Mouse (Mus musculus) layer of hippocampus, postnatal 36 days (tissue): ENCODE data around the gene Tmc8. TPM values are rescaled to one million over a fixed set of nuclear protein-coding genes. Genes with fewer than 3 reads are reported as not detected.
"Not testable (repeated sequence)": the region's sequence is repeated elsewhere in the genome, so short reads cannot be mapped to it uniquely, and the experiment has no call there.

Experiments
- DNase-seq, 2 experiments: peaks; one replicate each; pipeline ENCODE4 v3.0.0; 2022
- total RNA-seq, 2 experiments: library from RNA; stranded (reverse); gene quantifications; 2 replicates each; pipeline ENCODE4 v1.2.3; 2021

Gene Tmc8
- total RNA-seq, 2 experiments from 2014 or later, result 0.47 to 0.83 TPM

- peak in 1 of 2 experiments; percentile 27 for DNase-seq
These were observed 43.6 kb downstream of the Tmc8 start, which contains the start of the genes Afmid and Tk1 for GRCm38 (mm10) chr11:117825333-117826101. Gene Afmid (plus strand): TSS chr11:117825924. Gene Tk1 (minus strand): TSS chr11:117826092.

DNA sequence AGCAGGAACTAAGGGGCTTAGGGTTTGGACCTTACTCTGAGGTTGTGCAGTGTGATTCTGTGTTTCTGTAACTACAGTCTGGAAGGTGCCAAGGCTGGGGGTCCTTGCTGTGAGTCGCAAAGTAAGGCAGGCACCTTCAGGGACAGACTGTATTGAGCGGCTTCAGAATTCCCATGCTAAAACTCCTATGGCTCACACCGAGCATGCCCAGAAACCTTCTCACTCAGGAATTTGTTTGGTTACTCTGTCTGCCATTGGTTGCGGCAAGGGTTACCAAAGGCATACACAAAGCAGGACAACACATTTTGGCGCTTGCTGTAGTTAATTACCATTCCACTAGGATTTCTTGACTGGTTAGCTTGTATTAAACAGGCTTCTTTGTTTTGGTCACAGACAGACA lies 44.3 kb downstream of the Tmc8 start:
- no peak for DNase-seq

DNA sequence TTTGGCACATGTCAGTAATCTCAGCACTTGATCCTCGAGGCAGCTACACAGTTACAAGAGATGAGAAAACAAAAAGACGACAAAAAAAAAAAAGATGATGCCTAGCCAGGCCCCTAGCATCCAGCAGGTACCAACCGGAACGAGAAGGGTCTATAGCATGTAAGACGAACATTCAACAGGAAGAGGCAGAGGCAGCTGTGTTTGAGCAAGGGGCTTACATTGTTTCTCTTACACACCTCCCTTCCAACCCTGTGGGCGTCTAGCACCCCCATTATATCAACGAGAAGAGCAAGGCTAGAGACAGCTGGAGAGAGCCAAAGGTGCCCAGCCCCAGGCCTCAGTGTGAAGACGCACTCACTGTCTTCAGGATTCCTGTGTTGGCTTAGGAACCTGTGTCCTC lies 45.0 kb downstream of the Tmc8 start:
- no peak for DNase-seq

GRCm38 (mm10) chr11:117827386-117827785 lies 45.5 kb downstream of the Tmc8 start:
- no peak for DNase-seq

GRCm38 (mm10) chr11:117828149-117828887 lies 46.4 kb downstream of the Tmc8 start:
- DNase-seq, result no peak

DNA sequence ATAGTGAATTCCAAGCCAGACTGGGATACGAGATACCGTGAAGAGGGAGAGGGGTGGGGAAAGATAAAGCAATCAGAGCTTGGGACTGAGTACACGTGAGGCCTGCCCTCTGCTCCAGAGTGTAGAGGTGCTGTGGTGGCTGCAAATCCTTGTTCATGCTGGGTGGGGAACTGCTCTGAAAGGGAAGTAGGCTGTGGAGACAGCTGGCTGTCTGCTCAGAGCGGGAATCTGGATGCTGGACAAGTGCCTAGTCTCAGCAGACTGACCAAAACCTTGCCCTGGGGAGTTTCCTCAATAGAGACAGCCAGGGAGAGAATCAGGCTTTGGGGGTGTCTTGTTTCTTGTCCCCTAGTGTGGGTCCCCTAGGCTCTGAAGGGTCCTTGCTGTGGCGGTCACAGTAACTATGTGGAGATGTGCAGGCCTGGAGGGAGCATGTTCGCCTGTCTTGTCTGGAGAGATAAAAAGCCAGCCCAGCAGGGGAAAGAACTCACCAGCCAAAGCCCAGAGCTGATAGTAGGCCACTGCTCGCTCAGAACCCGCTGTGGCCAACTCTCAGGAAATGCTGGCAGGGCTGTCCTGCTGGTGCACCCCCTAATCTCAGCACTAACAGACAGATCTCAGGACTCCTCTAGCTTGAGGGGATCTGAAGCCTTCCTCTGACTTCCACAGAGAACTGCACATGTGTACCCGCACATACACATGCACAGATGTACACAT lies 47.2 kb downstream of the Tmc8 start:
- DNase-seq, result no peak

- DNase-seq, result no peak
These were observed 47.9 kb downstream of the Tmc8 start for GRCm38 (mm10) chr11:117829671-117830215.

- no peak for DNase-seq
These were observed 48.5 kb downstream of the Tmc8 start for GRCm38 (mm10) chr11:117830401-117830800.

GRCm38 (mm10) chr11:117832086-117832969 lies 50.5 kb downstream of the Tmc8 start:
- DNase-seq, result peak; percentile 51 to 62

GRCm38 (mm10) chr11:117833509-117833908 lies 51.6 kb downstream of the Tmc8 start:
- not testable (repeated sequence) for DNase-seq

- no peak for DNase-seq
These were observed 52.2 kb downstream of the Tmc8 start for GRCm38 (mm10) chr11:117834086-117834485.

GRCm38 (mm10) chr11:117836306-117836705 lies 54.4 kb downstream of the Tmc8 start:
- no peak for DNase-seq

DNA sequence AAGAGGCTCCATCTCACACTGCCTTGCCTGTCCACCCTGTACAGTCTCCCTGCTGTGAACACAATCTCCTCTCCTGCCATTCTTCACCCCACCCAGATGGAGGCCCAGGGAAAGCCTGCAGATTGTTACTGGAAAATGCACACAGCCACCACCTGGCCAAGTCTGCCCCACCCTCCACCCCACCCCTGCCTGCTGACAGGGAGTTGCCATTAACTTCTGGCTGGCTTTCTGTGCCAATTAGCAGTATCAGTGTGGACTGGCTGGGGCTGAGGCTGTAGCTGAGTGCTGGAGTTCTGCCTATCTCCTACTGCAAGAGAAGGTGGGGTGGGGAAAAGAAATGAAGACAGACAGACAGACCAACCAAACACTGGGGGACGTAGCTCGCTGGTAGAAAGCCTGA lies 56.7 kb downstream of the Tmc8 start:
- DNase-seq, result no peak

DNA sequence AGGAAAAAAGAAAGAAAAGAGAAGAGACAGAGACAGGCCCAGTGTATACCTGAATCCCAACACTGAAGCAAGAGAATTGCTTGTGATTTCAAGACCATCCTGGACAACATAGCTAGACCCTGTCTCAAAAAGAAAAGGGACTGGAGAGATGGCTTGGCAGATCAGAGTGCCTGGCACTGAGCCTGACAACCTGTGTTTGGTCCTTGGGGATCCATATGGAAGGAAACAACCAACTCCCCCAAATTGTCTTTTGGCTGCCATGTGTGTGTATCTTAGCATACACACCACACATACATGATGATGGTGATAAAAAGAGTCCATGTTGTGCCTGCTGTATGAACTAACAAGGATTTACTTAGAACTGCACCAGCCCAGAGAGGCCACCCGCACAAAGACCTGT lies 57.1 kb downstream of the Tmc8 start:
- no peak for DNase-seq

DNA sequence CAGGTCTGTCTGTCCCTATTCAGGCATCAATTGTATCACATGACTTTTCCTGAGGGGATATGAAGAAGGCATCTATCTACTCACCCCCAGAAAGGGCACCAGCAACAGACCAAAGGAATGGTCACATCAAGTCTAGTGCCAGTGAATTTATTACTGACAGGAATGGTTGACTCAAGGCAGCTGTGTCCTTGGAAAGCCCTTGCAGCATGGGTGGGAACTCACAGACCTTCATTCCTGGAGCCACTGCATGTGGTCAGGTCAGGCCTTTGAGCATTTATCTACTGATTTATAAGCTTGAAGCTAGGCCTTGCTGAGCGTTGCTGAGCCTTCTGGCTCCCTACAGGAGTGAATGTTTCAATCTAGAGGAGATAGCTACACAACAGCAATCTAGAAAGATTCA lies 59.0 kb downstream of the Tmc8 start:
- no peak for DNase-seq

Other genes with a start within 250 kb of the Tmc8 start
- 10 to 100 TPM; 67.5 to 75.6 TPM for gene Tnrc6c, start 127.8 kb upstream of the Tmc8 start, total RNA-seq
- 1 to 10 TPM; 7.3 to 9.7 TPM for gene Tmc6, start 122 bp downstream of the Tmc8 start, total RNA-seq
- gene 6030468B19Rik, start 15.6 kb downstream of the Tmc8 start, total RNA-seq, result under 1 TPM in 1 of 2 experiments, not detected in 1; 0.61 TPM
- gene Gm20708, start 27.6 kb downstream of the Tmc8 start, total RNA-seq, result 1 to 10 TPM; 1.5 to 1.7 TPM
- 10 to 100 TPM; 10.4 to 16.9 TPM for gene Syngr2, start 27.6 kb downstream of the Tmc8 start, total RNA-seq
- 1 to 10 TPM; 3.8 to 4.0 TPM for gene Afmid, start 43.8 kb downstream of the Tmc8 start, total RNA-seq
- gene Tk1, start 44.0 kb downstream of the Tmc8 start, total RNA-seq, result under 1 TPM; 0.88 to 0.97 TPM
- 1 to 10 TPM in 1 of 2 experiments, under 1 TPM in 1; 0.77 to 1.4 TPM for gene Birc5, start 67.2 kb downstream of the Tmc8 start, total RNA-seq
- gene Tmem235, start 78.7 kb downstream of the Tmc8 start, total RNA-seq, result under 1 TPM in 1 of 2 experiments, not detected in 1; 0.33 TPM
- gene Tha1, start 91.4 kb downstream of the Tmc8 start, total RNA-seq, result 1 to 10 TPM; 3.0 to 3.8 TPM
- gene Socs3, start 188.0 kb downstream of the Tmc8 start, total RNA-seq, result 1 to 10 TPM; 1.3 to 1.4 TPM
- gene Pgs1, start 204.2 kb downstream of the Tmc8 start, total RNA-seq, result 10 to 100 TPM; 75.1 to 79.4 TPM